Mouse (Mus musculus) megakaryocyte-erythroid progenitor cell, adult 5 weeks (primary cell): ENCODE measurements around the gene Gckr. TPM values are rescaled to one million over a fixed set of nuclear protein-coding genes. Genes with fewer than 3 reads are reported as not detected.

Experiments used
- polyA plus RNA-seq: library from polyadenylated mRNA; stranded (reverse); fragments of >175 nt; gene quantifications from 2 replicates; pipeline ENCODE4 v1.2.3, GENCODE M21; 2012

Gene Gckr
- polyA plus RNA-seq = 0.02 TPM in 1 of 2 replicates, not detected in the other

GRCm38 (mm10) chr5:31297047-31297757 is at the start of gene Gckr:
Gene Gckr (plus strand): TSS chr5:31297443.

DNA sequence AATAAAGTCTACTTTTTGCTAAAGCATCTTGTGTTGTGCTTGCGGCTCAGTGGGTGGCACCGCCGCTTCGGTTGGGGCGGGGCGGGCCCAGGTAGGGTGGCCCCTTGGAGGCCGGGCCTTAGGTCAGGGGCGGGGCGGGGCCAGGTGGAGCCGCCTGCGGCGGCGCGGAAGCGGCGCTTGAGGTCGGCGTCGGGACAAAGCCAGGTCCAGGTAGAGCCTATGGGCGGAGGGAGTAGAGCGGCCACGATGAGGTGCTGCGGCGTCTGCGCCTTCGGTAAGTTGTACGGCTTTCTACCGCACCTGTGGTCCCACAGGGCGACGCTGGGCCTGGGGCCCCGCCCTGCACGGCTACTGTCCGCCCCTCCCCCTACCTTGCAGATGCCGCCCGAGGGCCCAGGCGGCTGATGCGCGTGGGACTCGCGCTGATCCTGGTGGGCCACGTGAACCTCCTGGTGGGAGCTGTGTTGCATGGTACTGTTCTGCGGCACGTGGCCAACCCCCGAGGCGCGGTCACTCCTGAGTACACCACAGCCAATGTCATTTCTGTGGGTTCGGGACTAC is 45.6 kb upstream of the Gckr start, which contains the start of gene Krtcap3:
Krtcap3 (plus strand) TSS at position 151 of the 561 bp plus-strand sequence.

GRCm38 (mm10) chr5:31290521-31291360 is 6.5 kb upstream of the Gckr start, which contains the start of gene Ift172:
Gene Ift172 (minus strand): TSS chr5:31291116.

DNA sequence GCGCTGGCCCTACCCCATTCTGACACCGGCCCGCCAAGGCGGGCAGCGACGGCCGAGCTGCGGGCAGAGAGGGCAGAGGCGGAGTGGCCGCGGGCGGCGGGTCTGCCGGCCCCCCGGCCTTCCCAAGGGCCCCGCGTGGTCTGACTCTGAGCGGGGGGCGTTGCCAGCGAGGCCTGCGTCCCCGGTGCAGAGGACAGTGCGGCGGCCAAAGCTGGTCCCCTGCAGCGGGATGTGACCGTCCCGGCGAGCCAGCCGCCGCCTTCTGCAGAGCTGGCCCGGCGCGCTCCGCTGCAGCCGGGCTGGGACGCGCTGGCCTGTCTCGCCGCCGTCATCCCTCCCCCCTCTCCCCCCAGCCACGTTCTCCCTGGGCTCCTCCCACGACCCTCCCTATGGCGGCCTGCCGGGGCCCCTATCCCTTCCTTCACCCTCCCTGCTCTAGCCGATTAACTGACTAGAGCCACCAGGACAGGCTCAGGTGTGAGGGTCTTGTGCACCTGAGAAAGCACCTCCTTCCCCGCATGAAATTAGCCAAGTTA is 1.6 kb upstream of the Gckr start, which contains the start of gene Fndc4:
Fndc4 (minus strand) TSS at position 475 of the 536 bp plus-strand sequence.

Other genes starting within 250 kb of the Gckr start
- 28.8 and 32.8 TPM in 2 replicates for gene Atraid, start 249.1 kb upstream of the Gckr start, polyA plus RNA-seq
- gene Slc5a6, start 248.5 kb upstream of the Gckr start, polyA plus RNA-seq = 17.3 and 18.2 TPM in 2 replicates
- 404 and 431 TPM in 2 replicates for gene Cad, start 242.7 kb upstream of the Gckr start, polyA plus RNA-seq
- gene Dnajc5g, start 191.2 kb upstream of the Gckr start, polyA plus RNA-seq = not detected in 2 replicates
- 0.10 TPM in 1 of 2 replicates, not detected in the other for gene Slc30a3, start 189.2 kb upstream of the Gckr start, polyA plus RNA-seq
- not detected in 2 replicates for gene Trim54, start 180.7 kb upstream of the Gckr start, polyA plus RNA-seq
- not detected in 2 replicates for gene Ucn, start 158.6 kb upstream of the Gckr start, polyA plus RNA-seq
- gene Mpv17, start 143.2 kb upstream of the Gckr start, polyA plus RNA-seq = 23.0 and 24.7 TPM in 2 replicates
- gene Gm29609, start 117.5 kb upstream of the Gckr start, polyA plus RNA-seq = 2.1 and 10.0 TPM in 2 replicates
- 58.4 and 78.1 TPM in 2 replicates for gene Gtf3c2, start 117.3 kb upstream of the Gckr start, polyA plus RNA-seq
- gene Snx17, start 104.2 kb upstream of the Gckr start, polyA plus RNA-seq = 46.3 and 48.0 TPM in 2 replicates
- 148 and 170 TPM in 2 replicates for gene Eif2b4, start 104.0 kb upstream of the Gckr start, polyA plus RNA-seq
- gene Zfp513, start 95.1 kb upstream of the Gckr start, polyA plus RNA-seq = 40.3 and 44.4 TPM in 2 replicates
- gene Ppm1g, start 76.8 kb upstream of the Gckr start, polyA plus RNA-seq = 279 and 290 TPM in 2 replicates
- gene Nrbp1, start 56.6 kb upstream of the Gckr start, polyA plus RNA-seq = 44.7 and 59.7 TPM in 2 replicates
- gene Gm9970, start 56.2 kb upstream of the Gckr start, polyA plus RNA-seq = 0.55 and 0.85 TPM in 2 replicates
- gene Krtcap3, start 45.8 kb upstream of the Gckr start, polyA plus RNA-seq = 3.9 and 6.5 TPM in 2 replicates
- 26.2 and 30.1 TPM in 2 replicates for gene Ift172, start 6.3 kb upstream of the Gckr start, polyA plus RNA-seq
- gene Fndc4, start 1.4 kb upstream of the Gckr start, polyA plus RNA-seq = 0.26 and 0.30 TPM in 2 replicates
- 5.2 and 7.6 TPM in 2 replicates for gene Zfp512, start 155.0 kb downstream of the Gckr start, polyA plus RNA-seq
- not detected in 2 replicates for gene 4930548H24Rik, start 188.3 kb downstream of the Gckr start, polyA plus RNA-seq
- 25.6 and 28.8 TPM in 2 replicates for gene Gpn1, start 197.3 kb downstream of the Gckr start, polyA plus RNA-seq
- 13.3 and 14.2 TPM in 2 replicates for gene Slc4a1ap, start 229.6 kb downstream of the Gckr start, polyA plus RNA-seq
- 8.7 and 8.8 TPM in 2 replicates for gene Supt7l, start 230.4 kb downstream of the Gckr start, polyA plus RNA-seq